Comparison of ENCODE assay signal across 24 mouse cellular contexts in genomic region chr15:100306201-100306600, GRCm38 (mm10). TPM values are rescaled to one million over a fixed set of nuclear protein-coding genes. Genes with fewer than 3 reads are reported as not detected.
A peak's percentile ranks its signal among the peaks of the same experiment; 100 is the strongest.
DNase-seq lines count a peak whose midpoint lies in the region; ATAC-seq and TF ChIP-seq lines count a peak whose summit lies in the region.
"Had no signal": no experiment of that assay in that cellular context is flagged by ENCODE, and none has a peak within 500 bp of the region (broad histone marks: within the 10 kb centered on the region; RNA-seq: fewer than 3 reads in every experiment).

No protein-coding gene starts in this region.

- intact Hi-C loops in heart, adult 2 months (cut with DNase I): no loop called here

- no peaks in the 10 kb centered on the region for H3K9me3 ChIP-seq in heart, embryonic 13.5 days
- H3K9me3 ChIP-seq in embryonic facial prominence, embryonic 10.5 days: no peaks in the 10 kb centered on the region
- H3K9me3 ChIP-seq: embryonic facial prominence, embryonic 15.5 days; forebrain, embryonic 13.5 days; heart, embryonic 15.5 days; limb, embryonic 13.5 days; neural tube, embryonic 13.5 days had no signal

- H3K4me2 ChIP-seq in heart, embryonic 13.5 days: peak overlapping the region; percentile 84
- no peak overlapping the region for H3K4me2 ChIP-seq in myocyte (ENCODE audit: low read depth)

- no peaks in the 10 kb centered on the region for H3K79me2 ChIP-seq in heart, adult 2 months (replicated peaks; ENCODE audit: control insufficient read depth, insufficient read depth, low read length)
- no peaks in the 10 kb centered on the region for H3K79me2 ChIP-seq in myocyte (ENCODE audit: control insufficient read depth, insufficient read depth)

- H3K9ac ChIP-seq in heart, embryonic 13.5 days: no peak overlapping the region
- H3K9ac ChIP-seq in heart, adult 2 months (ENCODE audit: low read depth, low read length): no peak overlapping the region
- H3K9ac ChIP-seq: forebrain, embryonic 13.5 days; limb, embryonic 13.5 days had no signal

- H3K27ac ChIP-seq in heart, embryonic 13.5 days (replicated peaks): no peak overlapping the region
- no peak overlapping the region for H3K27ac ChIP-seq in heart, adult 2 months
- no peak overlapping the region for H3K27ac ChIP-seq in embryonic facial prominence, embryonic 10.5 days (replicated peaks)
- H3K27ac ChIP-seq: embryonic facial prominence, embryonic 15.5 days; forebrain, embryonic 13.5 days; heart, embryonic 15.5 days; kidney, postnatal 0 days; limb, embryonic 13.5 days; neural tube, embryonic 13.5 days had no signal

- TF ChIP-seq EP300 in heart, adult 2 months (IDR thresholded peaks at IDR 0.05; ENCODE audit: insufficient read depth, low read depth, low read length): no peak

- no peak overlapping the region for H3ac ChIP-seq in myocyte (ENCODE audit: control insufficient read depth, insufficient read length)

- no peak for DNase-seq in heart, adult 2 months
- no peak for DNase-seq in lung, adult 2 months
- DNase-seq in lung, postnatal 14 days: no peak
- no peak for DNase-seq in embryonic facial prominence, embryonic 10.5 days (ENCODE audit: low spot score)
- no peak for DNase-seq in right cerebral cortex, postnatal 10 days (ENCODE audit: low spot score in 2 of 2)
- DNase-seq: adrenal gland, postnatal 36 days; cerebellum, adult 9-10 months; gastrocnemius, postnatal 25 days; thymus, postnatal 4 days had no signal

- no peak for ATAC-seq in heart, embryonic 13.5 days (ENCODE audit: extremely low read depth, insufficient number of reproducible peaks, low FRiP score, low TSS enrichment)
- ATAC-seq: forebrain, embryonic 13.5 days had no signal

- no peak for TF ChIP-seq CTCF in heart, adult 2 months (IDR thresholded peaks at IDR 0.05)
- TF ChIP-seq CTCF in lung, adult 2 months (IDR thresholded peaks at IDR 0.05; ENCODE audit: insufficient read depth, low read length): no peak

- H3K36me3 ChIP-seq in heart, embryonic 13.5 days: no peaks in the 10 kb centered on the region
- H3K36me3 ChIP-seq in heart, adult 2 months (ENCODE audit: control insufficient read depth, insufficient read depth, low read length): peaks cover 3% of the 10 kb centered on the region
- no peaks in the 10 kb centered on the region for H3K36me3 ChIP-seq in embryonic facial prominence, embryonic 10.5 days (replicated peaks)
- H3K36me3 ChIP-seq in myocyte (ENCODE audit: control insufficient read depth, insufficient read depth): no peaks in the 10 kb centered on the region
- H3K36me3 ChIP-seq: embryonic facial prominence, embryonic 15.5 days; heart, embryonic 15.5 days; limb, embryonic 13.5 days; neural tube, embryonic 13.5 days had no signal

- no peak for TF ChIP-seq POLR2A in heart, adult 2 months (IDR thresholded peaks at IDR 0.05; ENCODE audit: insufficient read depth, low read depth, low read length)
- no peak for TF ChIP-seq POLR2A in lung, adult 2 months (IDR thresholded peaks at IDR 0.05; ENCODE audit: borderline replicate concordance, extremely low read depth, low read depth, low read length)
- no peak for TF ChIP-seq POLR2A in myocyte (IDR thresholded peaks at IDR 0.05; ENCODE audit: insufficient read length, low read depth)

- 63% methylated on average over 2 of the region's 2 CpGs for WGBS in heart, embryonic 13.5 days
- WGBS in heart, adult 2 months: 78% methylated on average over 2 of the region's 2 CpGs
- WGBS in lung, adult 2 months: 60% methylated on average over 2 of the region's 2 CpGs
- 87% methylated on average over 2 of the region's 2 CpGs for WGBS in embryonic facial prominence, embryonic 10.5 days

- H3K4me1 ChIP-seq in heart, embryonic 13.5 days: peaks cover 12% of the 10 kb centered on the region
- no peaks in the 10 kb centered on the region; the same call in 1 of the 2 replicates for H3K4me1 ChIP-seq in heart, adult 2 months (ENCODE audit: control insufficient read depth, insufficient read depth, low read length)
- H3K4me1 ChIP-seq in lung, adult 2 months (ENCODE audit: control insufficient read depth, insufficient read depth, low read length): no peaks in the 10 kb centered on the region
- H3K4me1 ChIP-seq in embryonic facial prominence, embryonic 10.5 days: peaks cover 16% of the 10 kb centered on the region
- H3K4me1 ChIP-seq: embryonic facial prominence, embryonic 15.5 days had no signal

- peak overlapping the region; percentile 63 for H3K4me3 ChIP-seq in heart, embryonic 13.5 days
- H3K4me3 ChIP-seq in heart, adult 2 months: no peak overlapping the region
- peak overlapping the region; percentile 57 for H3K4me3 ChIP-seq in lung, adult 2 months (replicated peaks; ENCODE audit: extremely low read depth, low read depth, low read length)
- H3K4me3 ChIP-seq in embryonic facial prominence, embryonic 10.5 days: 0 out of 2 replicates have a peak overlapping the region, but pooled peaks have one; percentile 65
- H3K4me3 ChIP-seq in myocyte: peak overlapping the region; percentile 48

- peaks cover 7% of the 10 kb centered on the region for H3K27me3 ChIP-seq in heart, embryonic 13.5 days (replicated peaks)
- H3K27me3 ChIP-seq in heart, adult 2 months (ENCODE audit: control insufficient read depth, insufficient read depth, low read length): no peaks in the 10 kb centered on the region
- H3K27me3 ChIP-seq in embryonic facial prominence, embryonic 10.5 days (replicated peaks; ENCODE audit: low read depth, poor library complexity, severe bottlenecking): no peaks in the 10 kb centered on the region
- no peaks in the 10 kb centered on the region for H3K27me3 ChIP-seq in myocyte (ENCODE audit: control insufficient read depth, insufficient read depth, insufficient read length)
- H3K27me3 ChIP-seq: embryonic facial prominence, embryonic 15.5 days; forebrain, embryonic 13.5 days; limb, embryonic 13.5 days; neural tube, embryonic 13.5 days had no signal

TF ChIP-seq in myocyte, 11 proteins besides CTCF, POLR2A, EP300 and RAD21:
- TF ChIP-seq TCF12 (IDR thresholded peaks at IDR 0.05; ENCODE audit: insufficient read depth, poor library complexity, severe bottlenecking): no peak
- TF ChIP-seq REST (IDR thresholded peaks at IDR 0.05; ENCODE audit: insufficient read depth, insufficient read length): no peak
- TF ChIP-seq E2F4 (IDR thresholded peaks at IDR 0.05; ENCODE audit: insufficient read depth): no peak
- TF ChIP-seq SRF (IDR thresholded peaks at IDR 0.05; ENCODE audit: control insufficient read depth, insufficient read length, low read depth): no peak
- no peak for TF ChIP-seq MAX (IDR thresholded peaks at IDR 0.05; ENCODE audit: low read depth)
- no peak for TF ChIP-seq TCF3 (IDR thresholded peaks at IDR 0.05; ENCODE audit: insufficient read length, low read depth)
- no peak for TF ChIP-seq CEBPB (IDR thresholded peaks at IDR 0.05; ENCODE audit: insufficient read depth, poor library complexity, severe bottlenecking)
- no peak for TF ChIP-seq MYOD1 (IDR thresholded peaks at IDR 0.05; ENCODE audit: control insufficient read depth in 1 of 3, insufficient read length in 2 of 3, low read depth in 2 of 3)
- no peak for TF ChIP-seq POLR2AphosphoS2 (IDR thresholded peaks at IDR 0.05; ENCODE audit: insufficient read length, low read depth)
- TF ChIP-seq USF1 (IDR thresholded peaks at IDR 0.05; ENCODE audit: low read depth): no peak
- TF ChIP-seq MYOG (IDR thresholded peaks at IDR 0.05; ENCODE audit: control insufficient read depth in 1 of 3, insufficient read depth in 1 of 3, insufficient read length in 2 of 3, low read depth in 2 of 3): no peak

RNA-seq across cellular contexts. Expression of gene Mettl7a1, which starts 2.3 kb away (rescaled TPM):
- polyA plus RNA-seq in heart, embryonic 13.5 days (2015; fragmentation: Nextera tagmentation; extraction: Ambion mirVana): 3.1 and 3.3 TPM in 2 replicates
- 10 to 100 TPM; 44.8 to 56.4 TPM for total RNA-seq in heart, adult 2 months (2021)
- 43.0 and 47.6 TPM in 2 replicates for polyA plus RNA-seq in heart, adult 2 months (2012; rRNA removed)
- polyA plus RNA-seq in lung, adult 2 months (2012; rRNA removed): 448 and 506 TPM in 2 replicates
- 3.3 and 4.6 TPM in 2 replicates for polyA plus RNA-seq in embryonic facial prominence, embryonic 10.5 days (2016; fragmentation: Nextera tagmentation; extraction: Ambion mirVana)
- 9.4 TPM for polyA plus RNA-seq in myocyte (2012; fragmentation: generic; extraction: Trizol)

RNA-seq across cellular contexts. Expression of gene Tmprss12, which starts 25.6 kb away (rescaled TPM):
- polyA plus RNA-seq in heart, embryonic 13.5 days (2015; fragmentation: Nextera tagmentation; extraction: Ambion mirVana): not detected in 2 replicates
- not detected for total RNA-seq in heart, adult 2 months (2021)
- polyA plus RNA-seq in heart, adult 2 months (2012; rRNA removed): not detected in 2 replicates
- polyA plus RNA-seq in lung, adult 2 months (2012; rRNA removed): not detected in 2 replicates
- polyA plus RNA-seq in embryonic facial prominence, embryonic 10.5 days (2016; fragmentation: Nextera tagmentation; extraction: Ambion mirVana): not detected in 2 replicates
- not detected for polyA plus RNA-seq in myocyte (2012; fragmentation: generic; extraction: Trizol)
- total RNA-seq: adrenal gland, postnatal 36 days; gastrocnemius, postnatal 25 days; hematopoietic stem cell, adult 5-6 weeks; left cerebral cortex, postnatal 10 days; monocyte, adult 5-6 weeks had no signal
- polyA plus RNA-seq: C2C12; embryonic facial prominence, embryonic 15.5 days; forebrain, embryonic 13.5 days; heart, embryonic 15.5 days; kidney, postnatal 0 days; limb, embryonic 13.5 days; macrophage; neural tube, embryonic 13.5 days had no signal

RNA-seq across cellular contexts. Expression of gene Mettl7a3, which starts 28.5 kb away (rescaled TPM):
- polyA plus RNA-seq in heart, embryonic 13.5 days (2015; fragmentation: Nextera tagmentation; extraction: Ambion mirVana): not detected in 2 replicates
- under 1 TPM in 1 of 2 experiments, not detected in 1; 0.27 TPM for total RNA-seq in heart, adult 2 months (2021)
- 0.21 TPM in 1 of 2 replicates, not detected in the other for polyA plus RNA-seq in heart, adult 2 months (2012; rRNA removed)
- polyA plus RNA-seq in lung, adult 2 months (2012; rRNA removed): 0.80 and 1.1 TPM in 2 replicates
- polyA plus RNA-seq in embryonic facial prominence, embryonic 10.5 days (2016; fragmentation: Nextera tagmentation; extraction: Ambion mirVana): not detected in 2 replicates
- not detected for polyA plus RNA-seq in myocyte (2012; fragmentation: generic; extraction: Trizol)
- total RNA-seq: adrenal gland, postnatal 36 days; hematopoietic stem cell, adult 5-6 weeks; monocyte, adult 5-6 weeks had no signal
- polyA plus RNA-seq: C2C12; forebrain, embryonic 13.5 days; heart, embryonic 15.5 days; macrophage; midbrain, embryonic 11.5 days; testis, adult 2 months had no signal

RNA-seq across cellular contexts. Expression of gene Methig1, which starts 46.7 kb away (rescaled TPM):
- not detected in 2 replicates for polyA plus RNA-seq in heart, embryonic 13.5 days (2015; fragmentation: Nextera tagmentation; extraction: Ambion mirVana)
- total RNA-seq in heart, adult 2 months (2021): under 1 TPM in 1 of 2 experiments, not detected in 1; 0.34 TPM
- not detected in 2 replicates for polyA plus RNA-seq in heart, adult 2 months (2012; rRNA removed)
- 0.11 TPM in 1 of 2 replicates, not detected in the other for polyA plus RNA-seq in lung, adult 2 months (2012; rRNA removed)
- not detected in 2 replicates for polyA plus RNA-seq in embryonic facial prominence, embryonic 10.5 days (2016; fragmentation: Nextera tagmentation; extraction: Ambion mirVana)
- polyA plus RNA-seq in myocyte (2012; fragmentation: generic; extraction: Trizol): not detected
- total RNA-seq: gastrocnemius, postnatal 25 days; hematopoietic stem cell, adult 5-6 weeks; left cerebral cortex, postnatal 10 days; monocyte, adult 5-6 weeks had no signal
- polyA plus RNA-seq: C2C12; embryonic facial prominence, embryonic 15.5 days; forebrain, embryonic 13.5 days; heart, embryonic 15.5 days; macrophage; midbrain, embryonic 11.5 days; testis, adult 2 months had no signal

RNA-seq across cellular contexts. Expression of gene Mettl7a2, which starts 46.8 kb away (rescaled TPM):
- not detected in 2 replicates for polyA plus RNA-seq in heart, embryonic 13.5 days (2015; fragmentation: Nextera tagmentation; extraction: Ambion mirVana)
- 1 to 10 TPM in 1 of 2 experiments, under 1 TPM in 1; 0.75 to 1.5 TPM for total RNA-seq in heart, adult 2 months (2021)
- polyA plus RNA-seq in heart, adult 2 months (2012; rRNA removed): not detected in 2 replicates
- 0.10 TPM in 1 of 2 replicates, not detected in the other for polyA plus RNA-seq in lung, adult 2 months (2012; rRNA removed)
- polyA plus RNA-seq in embryonic facial prominence, embryonic 10.5 days (2016; fragmentation: Nextera tagmentation; extraction: Ambion mirVana): not detected in 2 replicates
- not detected for polyA plus RNA-seq in myocyte (2012; fragmentation: generic; extraction: Trizol)
- total RNA-seq: hematopoietic stem cell, adult 5-6 weeks; monocyte, adult 5-6 weeks had no signal
- polyA plus RNA-seq: C2C12; embryonic facial prominence, embryonic 15.5 days; forebrain, embryonic 13.5 days; heart, embryonic 15.5 days; macrophage; midbrain, embryonic 11.5 days; neural tube, embryonic 13.5 days; testis, adult 2 months had no signal
